Mouse (Mus musculus): ENCODE data around the gene Txndc16. TPM values are rescaled to one million over a fixed set of nuclear protein-coding genes. Genes with fewer than 3 reads are reported as not detected.

The Txndc16 gene
- total and polyA plus RNA-seq, 3 experiments, result 14.6 to 17.0 (median 16.5) TPM

DNA sequence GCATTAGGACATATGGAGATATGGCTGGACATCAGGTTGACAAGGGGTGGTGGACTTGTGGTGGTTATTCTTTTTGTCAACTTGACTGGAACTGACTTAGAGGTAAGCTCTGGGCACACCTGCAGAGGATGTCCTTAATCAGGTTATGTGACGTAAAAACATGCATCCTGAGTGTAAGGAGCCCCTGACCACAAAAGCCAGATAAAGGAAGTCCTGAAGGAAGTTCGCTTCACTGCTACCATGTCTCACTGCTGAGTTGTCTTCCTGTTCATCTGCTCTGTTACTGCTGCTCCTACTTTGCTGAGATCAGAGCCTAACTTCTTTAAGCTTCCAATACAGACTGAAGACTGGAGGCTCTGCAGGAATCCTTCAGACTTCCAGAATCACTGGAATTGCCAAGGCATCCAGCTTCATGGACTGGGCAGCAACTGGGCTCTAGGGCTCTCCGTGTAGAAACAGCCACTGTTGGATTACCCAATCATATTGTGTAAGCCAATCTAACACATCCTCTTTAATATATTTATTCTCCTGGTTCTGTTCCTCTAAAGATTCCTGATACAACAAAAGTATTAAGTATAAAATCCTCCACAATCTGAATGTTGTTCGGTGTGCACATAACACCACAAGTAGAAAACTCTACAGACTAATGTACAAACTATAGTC lies 64.5 kb downstream of the Txndc16 start:
- no peak for DNase-seq

DNA sequence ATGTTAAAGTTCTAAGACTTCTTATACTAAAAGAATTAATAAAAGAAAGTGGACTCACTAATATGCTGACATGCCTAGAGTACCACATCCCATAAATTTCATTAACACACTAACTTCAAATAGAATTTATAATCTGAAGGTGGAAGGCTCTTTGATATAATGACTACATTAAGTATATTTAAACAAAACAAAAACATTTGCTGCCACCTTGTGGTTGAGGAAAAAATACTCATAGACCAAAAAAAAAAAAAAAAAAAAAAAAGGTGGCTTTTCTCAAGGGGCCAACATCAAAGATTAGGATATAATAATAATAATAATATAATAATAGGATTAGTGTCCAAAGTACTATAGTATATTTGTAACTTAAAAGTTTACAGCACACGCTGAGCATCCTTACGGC lies 66.9 kb downstream of the Txndc16 start:
- no peak for DNase-seq

DNA sequence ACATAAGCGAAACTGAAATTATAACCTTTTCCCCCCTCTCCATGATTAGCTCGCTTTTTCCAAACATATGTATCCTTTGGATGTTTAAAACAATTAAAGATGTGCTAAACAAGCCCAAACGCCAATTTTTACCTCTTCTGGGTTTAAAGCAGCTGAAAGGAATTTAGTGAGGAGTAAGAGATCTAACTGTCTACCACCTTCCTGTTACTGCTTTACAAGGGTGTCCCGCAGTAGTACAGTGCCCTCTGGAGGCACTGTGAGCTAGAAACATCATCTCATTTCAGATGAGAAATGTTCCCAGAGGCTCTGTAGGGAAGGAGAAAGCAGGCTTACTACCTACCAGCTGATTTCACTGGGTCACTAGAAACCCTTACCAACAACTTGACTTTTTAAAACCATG lies 77.6 kb downstream of the Txndc16 start:
- DNase-seq, result peak; percentile 34

DNA sequence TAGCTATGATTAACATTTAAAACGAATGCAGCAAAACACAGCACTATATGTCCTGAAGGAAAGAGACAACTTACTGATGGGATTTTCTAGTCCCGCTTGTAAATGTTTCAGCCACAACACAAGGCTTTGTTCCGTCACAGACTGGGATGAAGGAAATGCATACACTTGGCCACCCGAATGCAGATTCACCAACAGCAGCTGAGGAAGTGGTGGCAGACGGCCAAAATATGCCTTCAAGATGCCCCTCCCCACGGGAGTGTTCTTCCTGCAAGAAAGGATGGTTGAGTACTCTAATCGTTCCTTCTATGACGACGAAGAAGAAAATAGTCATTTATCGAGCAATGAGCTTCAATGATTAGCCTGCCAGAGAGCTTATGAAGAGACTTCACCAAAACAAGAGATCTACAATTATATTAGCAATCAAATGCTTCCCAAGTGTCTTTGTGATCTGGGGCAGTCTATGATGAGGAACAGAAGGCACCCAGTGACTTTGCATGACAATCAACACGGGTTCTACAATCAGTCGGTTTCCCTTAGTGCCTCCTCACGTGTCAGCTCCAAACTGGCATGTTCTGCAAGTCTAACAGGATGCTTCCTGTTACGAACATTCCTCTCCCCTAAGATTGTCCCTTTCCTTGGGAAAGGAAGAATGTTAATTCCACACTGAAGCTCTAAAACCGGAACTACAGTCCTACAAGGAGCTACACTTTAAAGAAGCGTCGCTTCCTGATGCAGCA lies 79.6 kb downstream of the Txndc16 start:
- DNase-seq, result no peak

DNA sequence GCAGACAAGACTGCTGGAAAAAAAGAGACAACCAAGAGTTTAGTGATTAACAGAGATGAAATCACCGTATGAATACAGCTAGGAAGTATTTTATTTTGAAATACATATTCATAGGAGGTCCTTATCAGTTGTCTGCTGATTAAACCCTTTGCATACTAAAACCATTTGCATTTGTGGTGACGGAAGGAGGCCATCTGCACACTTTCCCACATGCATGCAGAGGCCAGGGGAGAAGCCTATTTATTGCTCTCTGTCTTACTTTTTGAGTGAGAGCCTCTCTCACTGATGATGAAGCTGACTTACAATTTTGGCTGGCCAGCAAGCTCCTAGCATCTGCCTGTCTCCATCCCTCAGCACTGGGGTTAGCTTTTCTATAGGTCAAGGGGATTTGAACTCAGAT lies 84.2 kb downstream of the Txndc16 start:
- no peak for DNase-seq

DNA sequence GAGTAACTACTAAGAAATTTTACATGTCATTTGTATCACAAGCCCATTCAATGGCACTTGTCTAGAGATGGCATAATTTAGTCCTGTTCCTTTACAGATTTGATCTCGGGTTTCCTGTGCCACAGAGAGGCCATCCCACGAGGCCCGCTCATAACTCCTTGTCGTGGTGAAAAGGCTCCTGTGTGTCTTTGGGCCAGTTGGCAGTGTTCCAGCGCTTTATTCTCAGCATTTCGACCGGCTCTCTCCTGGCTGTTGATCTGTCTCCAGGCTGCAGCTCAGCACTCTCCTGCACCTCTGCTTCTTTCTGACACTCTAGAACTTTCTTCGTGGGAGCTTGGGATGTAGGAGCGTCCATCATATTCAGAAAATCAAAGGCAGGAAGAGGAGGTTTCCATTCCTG lies 84.6 kb downstream of the Txndc16 start:
- peak; percentile 46 for DNase-seq

DNA sequence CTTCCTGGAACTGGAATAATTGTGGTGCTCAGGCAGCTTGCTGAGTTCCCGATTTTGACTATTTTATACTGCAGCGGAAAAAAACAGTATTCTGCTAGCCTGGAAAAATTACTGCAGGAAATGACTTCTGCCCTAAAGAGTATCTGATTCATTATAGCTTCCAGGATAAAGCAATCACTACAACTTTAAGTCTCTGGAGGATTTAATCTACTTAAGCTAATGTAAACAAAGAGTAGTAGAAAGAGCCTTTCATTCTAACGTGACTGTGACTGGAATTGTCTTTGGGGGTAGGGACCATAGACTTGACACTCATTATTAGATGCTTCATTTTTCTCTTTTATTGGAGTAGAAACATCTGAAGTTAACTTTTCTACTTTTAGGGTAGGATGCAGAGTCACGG lies 101.8 kb downstream of the Txndc16 start:
- DNase-seq, result no peak

DNA sequence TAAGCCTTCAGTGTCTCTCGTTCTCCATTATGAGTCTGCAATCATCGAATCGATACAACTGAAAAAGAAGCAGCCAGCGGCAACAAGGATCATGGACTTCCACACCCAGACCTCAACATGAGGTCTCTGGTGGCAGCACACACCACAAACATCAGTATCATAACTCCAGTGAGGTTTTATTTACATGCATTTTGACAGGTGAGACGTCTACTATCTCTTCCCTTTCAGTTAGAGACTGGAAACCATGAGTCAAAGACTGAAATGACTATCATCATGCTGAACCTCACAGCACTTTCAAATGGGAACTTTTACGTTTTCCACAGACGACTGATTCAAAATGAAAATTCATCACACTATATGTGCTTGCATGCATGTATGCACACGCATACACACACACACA lies 117.9 kb downstream of the Txndc16 start:
- no peak for DNase-seq

DNA sequence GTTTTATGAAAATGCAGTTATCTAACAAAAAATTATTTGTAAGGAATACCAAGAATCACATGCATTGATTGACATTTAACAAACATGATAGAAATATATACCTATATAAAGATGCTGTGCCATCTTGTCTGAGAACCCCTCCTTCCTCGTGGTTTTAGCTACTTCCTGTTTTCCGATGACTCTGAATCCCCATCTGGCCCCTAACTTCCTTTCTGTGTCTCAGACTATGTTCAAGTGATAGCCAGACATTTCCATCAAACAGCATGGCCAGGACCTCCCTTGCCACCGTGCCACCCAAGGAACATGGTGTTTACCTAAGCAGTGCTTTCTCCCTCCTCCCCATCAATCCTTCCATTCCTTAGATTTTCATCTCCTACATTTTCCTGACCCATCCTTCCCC lies 127.8 kb downstream of the Txndc16 start:
- DNase-seq, result no peak

DNA sequence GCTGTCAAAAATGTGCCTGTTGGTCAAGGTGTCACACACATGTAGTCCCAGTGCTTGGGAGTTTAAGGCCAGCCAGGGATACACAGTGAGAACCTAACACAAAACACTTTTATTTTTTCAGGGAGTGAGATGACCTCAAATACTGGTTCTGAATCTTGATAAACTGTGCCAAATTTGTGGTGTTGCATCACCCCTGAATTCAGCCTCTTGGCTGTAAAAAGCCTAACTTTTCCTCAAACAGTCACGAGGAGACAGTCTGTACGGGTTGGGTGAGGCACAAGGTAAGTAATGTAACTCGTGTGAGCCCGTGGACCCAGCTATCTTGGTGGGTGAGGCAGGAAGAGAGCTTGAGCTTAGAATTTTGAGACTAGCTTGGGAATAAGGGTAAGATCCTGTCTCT lies 130.1 kb downstream of the Txndc16 start:
- peak; percentile 24 for DNase-seq

DNA sequence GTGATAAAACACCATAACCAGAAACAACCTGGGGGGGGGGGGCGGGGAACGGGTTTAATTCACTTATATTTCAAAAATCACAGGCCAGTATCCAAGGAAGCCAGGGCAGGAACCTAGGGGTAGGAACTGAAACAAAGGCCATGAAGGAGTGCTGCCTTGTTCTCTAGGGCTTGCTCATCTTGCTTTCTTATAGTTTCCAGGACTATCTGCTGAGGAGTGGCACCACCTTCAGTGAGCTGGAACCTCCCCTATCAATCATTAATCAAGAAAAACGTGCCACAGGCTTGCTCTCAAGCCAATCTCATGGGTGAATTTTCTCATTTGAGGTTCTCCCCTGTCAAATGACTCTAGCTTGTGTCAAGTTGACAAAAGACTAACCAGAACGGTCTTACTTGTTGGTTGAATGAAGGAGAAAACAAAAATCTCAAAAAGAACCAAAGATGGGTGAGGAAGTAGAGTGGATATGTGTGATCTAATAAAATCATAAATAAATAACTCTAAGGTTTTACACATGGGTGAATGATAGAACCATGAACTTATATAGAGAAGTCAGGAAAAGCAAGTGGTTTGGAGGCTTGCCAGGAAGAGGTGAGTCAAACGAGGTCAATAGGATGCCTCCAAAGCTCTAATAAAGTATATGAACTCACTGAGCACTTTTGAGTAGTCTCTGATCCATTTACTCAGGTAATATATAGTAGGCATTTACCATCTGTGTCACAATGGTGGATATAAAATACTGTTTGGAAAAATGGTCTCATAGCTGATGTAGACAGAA lies 134.3 kb downstream of the Txndc16 start:
- no peak for DNase-seq

DNA sequence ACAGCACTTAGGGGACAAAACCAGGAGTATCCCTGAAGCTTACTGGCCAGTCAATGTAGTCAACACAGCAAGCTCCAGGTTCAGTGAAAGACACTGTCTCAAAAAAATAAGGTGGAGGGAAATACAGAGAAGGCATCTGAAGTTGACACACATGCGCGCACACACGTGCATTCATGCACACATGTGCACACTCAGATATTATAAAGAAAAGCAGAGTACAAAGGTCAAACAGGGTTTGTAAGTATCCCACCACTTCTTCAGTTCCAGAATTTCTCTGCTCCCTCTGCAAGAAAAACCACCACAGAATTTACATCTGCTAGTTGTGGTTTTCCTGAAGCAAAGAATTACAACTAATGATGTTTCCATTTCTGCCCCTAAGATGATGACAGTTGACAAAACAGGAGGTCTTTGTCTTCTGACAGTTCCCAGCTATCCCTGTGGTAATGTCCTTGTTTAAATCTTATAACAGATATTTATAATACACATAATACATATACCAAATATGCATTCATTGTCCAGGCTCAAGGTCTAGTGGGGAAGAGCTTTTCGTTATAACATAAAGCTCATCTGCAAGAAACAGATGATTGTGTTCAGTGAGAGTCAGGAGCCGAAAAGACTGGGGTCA lies 135.4 kb downstream of the Txndc16 start:
- no peak for DNase-seq

DNA sequence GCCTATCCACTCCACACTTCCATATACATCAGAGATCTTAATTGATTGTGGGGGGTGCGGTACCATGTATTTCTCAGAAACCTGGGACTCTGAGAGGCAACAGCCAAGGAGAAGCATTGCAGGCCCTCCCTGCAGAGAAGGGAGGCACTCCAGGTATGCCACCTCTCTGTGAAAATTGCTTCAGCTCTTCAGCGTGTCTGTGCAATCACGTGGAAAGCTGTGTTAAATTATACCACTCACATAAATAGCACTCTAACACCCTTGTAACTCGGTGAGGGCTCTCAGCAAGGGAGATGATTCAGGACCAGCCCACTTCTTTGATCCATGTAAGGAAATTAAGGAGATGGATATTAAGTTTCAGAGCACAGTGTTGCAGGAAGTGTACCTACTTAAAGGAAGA lies 136.6 kb downstream of the Txndc16 start:
- no peak for DNase-seq

Other genes starting within 250 kb of the Txndc16 start
- under 1 TPM; 0.69 TPM for gene Ptger2, start 232.1 kb downstream of the Txndc16 start, total RNA-seq (2021)
- gene Ptger2, start 232.1 kb downstream of the Txndc16 start, polyA plus RNA-seq (2012; rRNA removed), result 0.97 and 1.1 TPM in 2 replicates
- 1 to 10 TPM in 1 of 2 experiments, under 1 TPM in 1; 0.92 to 1.6 TPM for gene Gpr137c, start 611 bp downstream of the Txndc16 start, total RNA-seq (2021)
- 2.8 and 6.3 TPM in 2 replicates for gene Gpr137c, start 611 bp downstream of the Txndc16 start, polyA plus RNA-seq (2012; rRNA removed)
- gene Ero1l, start 98.4 kb upstream of the Txndc16 start, total RNA-seq (2021), result 10 to 100 TPM; 34.7 to 39.3 TPM
- gene Ero1l, start 98.4 kb upstream of the Txndc16 start, polyA plus RNA-seq (2012; rRNA removed), result 2.7 and 4.2 TPM in 2 replicates
- 100 to 1,000 TPM; 104 to 142 TPM for gene Psmc6, start 109.5 kb upstream of the Txndc16 start, total RNA-seq (2021)
- gene Psmc6, start 109.5 kb upstream of the Txndc16 start, polyA plus RNA-seq (2012; rRNA removed), result 4.5 and 5.7 TPM in 2 replicates
- 10 to 100 TPM; 26.2 to 28.1 TPM for gene Styx, start 130.8 kb upstream of the Txndc16 start, total RNA-seq (2021)
- 22.3 and 24.1 TPM in 2 replicates for gene Styx, start 130.8 kb upstream of the Txndc16 start, polyA plus RNA-seq (2012; rRNA removed)
- 10 to 100 TPM; 27.0 to 29.4 TPM for gene Gnpnat1, start 184.6 kb upstream of the Txndc16 start, total RNA-seq (2021)
- 1.3 and 1.8 TPM in 2 replicates for gene Gnpnat1, start 184.6 kb upstream of the Txndc16 start, polyA plus RNA-seq (2012; rRNA removed)